Mouse (Mus musculus): ENCODE results near the gene Stxbp1. TPM values are rescaled to one million over a fixed set of nuclear protein-coding genes. Genes with fewer than 3 reads are reported as not detected.

Stxbp1 gene
- total and polyA plus RNA-seq, 3 experiments: 3.3 to 13.7 (median 6.1) TPM

- no peaks in the 10 kb centered on the region for H3K36me3 ChIP-seq (replicated peaks)
- peaks cover 5% of the 10 kb centered on the region; the same call in 1 of the 2 replicates for H3K4me1 ChIP-seq (ENCODE audit: insufficient read depth, low read depth, low read length)
- DNase-seq (ENCODE audit: low spot score) (no peak), ATAC-seq (ENCODE audit: extremely low read depth, insufficient number of reproducible peaks, low FRiP score, poor library complexity, severe bottlenecking) (no peak)
- no peak overlapping the region for H3K4me3 ChIP-seq (ENCODE audit: low read depth, low read length)
- H3K9me3 ChIP-seq (replicated peaks): no peaks in the 10 kb centered on the region
- TF ChIP-seq POLR2AphosphoS5 (IDR thresholded peaks at IDR 0.05; ENCODE audit: insufficient replicate concordance, low read depth, low read length) (no peak), TAL1 (conservative IDR thresholded peaks at IDR 0.05; ENCODE audit: low read depth, low read length) (no peak), GATA1 (IDR thresholded peaks at IDR 0.05; ENCODE audit: borderline replicate concordance, low read length) (no peak), GATA2 (IDR thresholded peaks at IDR 0.05; ENCODE audit: borderline replicate concordance, low read depth, low read length) (no peak), CTCF (IDR thresholded peaks at IDR 0.05; ENCODE audit: low read depth, low read length) (no peak)
- H3K27me3 ChIP-seq (ENCODE audit: insufficient read depth, low read length): peaks cover 64% of the 10 kb centered on the region
Observed at GRCm38 (mm10) chr2:32742173-32742531, 104.9 kb downstream of the Stxbp1 start.

GRCm38 (mm10) chr2:32741273-32742172, 105.5 kb downstream of the Stxbp1 start:
- H3K27me3 ChIP-seq (ENCODE audit: insufficient read depth, low read length): peaks cover 61% of the 10 kb centered on the region
- H3K36me3 ChIP-seq (replicated peaks): no peaks in the 10 kb centered on the region

DNA sequence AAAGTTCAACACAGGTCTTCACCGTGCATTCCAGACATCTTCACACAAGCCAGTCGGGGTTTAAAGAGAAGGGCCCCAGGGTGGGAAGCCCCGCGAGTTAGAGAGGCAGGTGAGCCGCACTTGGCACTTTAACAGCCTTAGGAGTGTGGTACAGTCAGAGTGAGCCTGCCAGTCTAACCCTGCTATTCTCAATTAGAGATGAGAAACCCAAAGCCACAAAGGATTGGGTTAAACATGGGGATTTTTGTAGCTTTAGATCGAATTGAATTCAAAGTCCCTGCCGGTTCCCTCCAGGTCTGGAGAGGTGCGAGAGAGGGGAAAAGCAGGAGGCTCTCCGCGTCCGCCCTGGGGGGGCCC, 106.2 kb downstream of the Stxbp1 start, which contains the start of gene 6330409D20Rik:
TSS of gene 6330409D20Rik (minus strand) at position 101 of the 357 bp plus-strand sequence.
- ATAC-seq (ENCODE audit: extremely low read depth, insufficient number of reproducible peaks, low FRiP score, poor library complexity, severe bottlenecking): no peak
- Histone ChIP-seq H3K4me1 (ENCODE audit: insufficient read depth, low read depth, low read length) (peaks cover 5% of the 10 kb centered on the region; the same call in 1 of the 2 replicates), H3K27me3 (ENCODE audit: insufficient read depth, low read length) (peaks cover 61% of the 10 kb centered on the region), H3K36me3 (replicated peaks) (no peaks in the 10 kb centered on the region), H3K9me3 (replicated peaks) (no peaks in the 10 kb centered on the region), H3K4me3 (ENCODE audit: low read depth, low read length) (no peak within 1 kb of the TSS)
- no peak for TF ChIP-seq TAL1 (conservative IDR thresholded peaks at IDR 0.05; ENCODE audit: low read depth, low read length)
- no peak for TF ChIP-seq POLR2AphosphoS5 (IDR thresholded peaks at IDR 0.05; ENCODE audit: insufficient replicate concordance, low read depth, low read length)
- no peak for TF ChIP-seq GATA1 (IDR thresholded peaks at IDR 0.05; ENCODE audit: borderline replicate concordance, low read length)
- no peak for TF ChIP-seq CTCF (IDR thresholded peaks at IDR 0.05; ENCODE audit: low read depth, low read length)
- no peak for TF ChIP-seq GATA2 (IDR thresholded peaks at IDR 0.05; ENCODE audit: borderline replicate concordance, low read depth, low read length)
- DNase-seq (ENCODE audit: low spot score): no peak

More at GRCm38 (mm10) chr2:32741273-32742172, 105.5 kb downstream of the Stxbp1 start:
- ATAC-seq (ENCODE audit: extremely low read depth, insufficient number of reproducible peaks, low FRiP score, poor library complexity, severe bottlenecking) (no peak), DNase-seq (ENCODE audit: low spot score) (no peak)
- peaks cover 5% of the 10 kb centered on the region; the same call in 1 of the 2 replicates for H3K4me1 ChIP-seq (ENCODE audit: insufficient read depth, low read depth, low read length)
- TF ChIP-seq POLR2AphosphoS5 (IDR thresholded peaks at IDR 0.05; ENCODE audit: insufficient replicate concordance, low read depth, low read length) (no peak), TAL1 (conservative IDR thresholded peaks at IDR 0.05; ENCODE audit: low read depth, low read length) (no peak), CTCF (IDR thresholded peaks at IDR 0.05; ENCODE audit: low read depth, low read length) (no peak), GATA2 (IDR thresholded peaks at IDR 0.05; ENCODE audit: borderline replicate concordance, low read depth, low read length) (no peak), GATA1 (IDR thresholded peaks at IDR 0.05; ENCODE audit: borderline replicate concordance, low read length) (no peak)
- H3K4me3 ChIP-seq (ENCODE audit: low read depth, low read length): no peak overlapping the region
- H3K9me3 ChIP-seq (replicated peaks): no peaks in the 10 kb centered on the region

DNA sequence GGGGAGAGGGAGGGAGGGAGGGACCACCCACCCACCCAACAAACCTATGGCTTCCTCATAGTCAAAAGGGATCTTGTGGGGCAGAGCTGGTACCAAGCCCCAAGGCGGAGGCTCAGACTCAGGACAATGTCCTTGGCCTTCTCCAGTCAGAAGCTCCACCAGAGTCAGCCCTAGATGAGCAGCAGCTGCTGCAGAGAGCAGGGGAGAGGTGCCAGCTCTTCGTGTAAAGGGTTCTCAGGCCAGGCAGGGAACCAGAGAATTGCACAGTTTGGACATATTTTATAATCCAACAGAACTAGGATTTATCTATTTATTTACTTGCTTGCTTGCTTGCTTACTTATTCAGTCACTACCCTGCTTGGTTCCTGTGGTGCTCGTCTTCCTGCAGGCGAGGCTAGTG, 107.7 kb downstream of the Stxbp1 start:
- DNase-seq (ENCODE audit: low spot score) (no peak), ATAC-seq (ENCODE audit: extremely low read depth, insufficient number of reproducible peaks, low FRiP score, poor library complexity, severe bottlenecking) (no peak)
- no peaks in the 10 kb centered on the region for H3K36me3 ChIP-seq (replicated peaks)
- H3K9me3 ChIP-seq (replicated peaks): no peaks in the 10 kb centered on the region
- peaks cover 64% of the 10 kb centered on the region for H3K27me3 ChIP-seq (ENCODE audit: insufficient read depth, low read length)
- H3K4me1 ChIP-seq (ENCODE audit: insufficient read depth, low read depth, low read length): peaks cover 8% of the 10 kb centered on the region; the same call in 1 of the 2 replicates
- no peak overlapping the region for H3K4me3 ChIP-seq (ENCODE audit: low read depth, low read length)
- TF ChIP-seq GATA1 (IDR thresholded peaks at IDR 0.05; ENCODE audit: borderline replicate concordance, low read length): no peak
- no peak for TF ChIP-seq POLR2AphosphoS5 (IDR thresholded peaks at IDR 0.05; ENCODE audit: insufficient replicate concordance, low read depth, low read length)
- TF ChIP-seq TAL1 (conservative IDR thresholded peaks at IDR 0.05; ENCODE audit: low read depth, low read length): no peak
- TF ChIP-seq GATA2 (IDR thresholded peaks at IDR 0.05; ENCODE audit: borderline replicate concordance, low read depth, low read length): no peak
- TF ChIP-seq CTCF (IDR thresholded peaks at IDR 0.05; ENCODE audit: low read depth, low read length): no peak

Other genes starting within 250 kb of the Stxbp1 start
- 18.3 and 20.2 TPM in 2 replicates for gene St6galnac6, start 247.5 kb downstream of the Stxbp1 start, total RNA-seq (2014; fragmentation: Nextera tagmentation)
- gene St6galnac6, start 247.5 kb downstream of the Stxbp1 start, total RNA-seq (2017): 16.8 and 19.8 TPM in 2 replicates
- gene St6galnac6, start 247.5 kb downstream of the Stxbp1 start, polyA plus RNA-seq (2012): 36.6 and 39.2 TPM in 2 replicates
- gene Ak1, start 225.5 kb downstream of the Stxbp1 start, total RNA-seq (2014; fragmentation: Nextera tagmentation): not detected in 2 replicates
- gene Ak1, start 225.5 kb downstream of the Stxbp1 start, total RNA-seq (2017): 0.44 and 0.58 TPM in 2 replicates
- 0.42 and 0.56 TPM in 2 replicates for gene Ak1, start 225.5 kb downstream of the Stxbp1 start, polyA plus RNA-seq (2012)
- 4.4 and 6.4 TPM in 2 replicates for gene Eng, start 200.7 kb downstream of the Stxbp1 start, total RNA-seq (2014; fragmentation: Nextera tagmentation)
- gene Eng, start 200.7 kb downstream of the Stxbp1 start, total RNA-seq (2017): 0.76 and 0.93 TPM in 2 replicates
- 5.3 and 6.3 TPM in 2 replicates for gene Eng, start 200.7 kb downstream of the Stxbp1 start, polyA plus RNA-seq (2012)
- 14.7 and 22.9 TPM in 2 replicates for gene Fpgs, start 143.1 kb downstream of the Stxbp1 start, total RNA-seq (2014; fragmentation: Nextera tagmentation)
- 12.8 and 13.6 TPM in 2 replicates for gene Fpgs, start 143.1 kb downstream of the Stxbp1 start, total RNA-seq (2017)
- gene Fpgs, start 143.1 kb downstream of the Stxbp1 start, polyA plus RNA-seq (2012): 81.4 and 145 TPM in 2 replicates
- 68.7 and 71.2 TPM in 2 replicates for gene Cdk9, start 134.2 kb downstream of the Stxbp1 start, total RNA-seq (2014; fragmentation: Nextera tagmentation)
- gene Cdk9, start 134.2 kb downstream of the Stxbp1 start, total RNA-seq (2017): 31.7 and 32.5 TPM in 2 replicates
- 105 and 129 TPM in 2 replicates for gene Cdk9, start 134.2 kb downstream of the Stxbp1 start, polyA plus RNA-seq (2012)
- gene Sh2d3c, start 126.2 kb downstream of the Stxbp1 start, total RNA-seq (2014; fragmentation: Nextera tagmentation): not detected in 2 replicates
- 0.06 and 0.98 TPM in 2 replicates for gene Sh2d3c, start 126.2 kb downstream of the Stxbp1 start, total RNA-seq (2017)
- 0.35 and 0.39 TPM in 2 replicates for gene Sh2d3c, start 126.2 kb downstream of the Stxbp1 start, polyA plus RNA-seq (2012)
- not detected in 2 replicates for gene 6330409D20Rik, start 106.2 kb downstream of the Stxbp1 start, total RNA-seq (2014; fragmentation: Nextera tagmentation)
- gene 6330409D20Rik, start 106.2 kb downstream of the Stxbp1 start, total RNA-seq (2017): 0.17 TPM in 1 of 2 replicates, not detected in the other
- gene 6330409D20Rik, start 106.2 kb downstream of the Stxbp1 start, polyA plus RNA-seq (2012): not detected in 2 replicates
- gene Tor2a, start 90.0 kb downstream of the Stxbp1 start, total RNA-seq (2014; fragmentation: Nextera tagmentation): 9.0 and 9.7 TPM in 2 replicates
- gene Tor2a, start 90.0 kb downstream of the Stxbp1 start, total RNA-seq (2017): 14.0 and 17.7 TPM in 2 replicates
- 28.2 and 30.1 TPM in 2 replicates for gene Tor2a, start 90.0 kb downstream of the Stxbp1 start, polyA plus RNA-seq (2012)
- 0.53 TPM in 1 of 2 replicates, not detected in the other for gene Ttc16, start 71.6 kb downstream of the Stxbp1 start, total RNA-seq (2014; fragmentation: Nextera tagmentation)
- 0.17 and 0.38 TPM in 2 replicates for gene Ttc16, start 71.6 kb downstream of the Stxbp1 start, total RNA-seq (2017)
- gene Ttc16, start 71.6 kb downstream of the Stxbp1 start, polyA plus RNA-seq (2012): 0.02 and 0.15 TPM in 2 replicates
- gene Ptrh1, start 71.5 kb downstream of the Stxbp1 start, total RNA-seq (2014; fragmentation: Nextera tagmentation): 3.4 and 4.0 TPM in 2 replicates
- gene Ptrh1, start 71.5 kb downstream of the Stxbp1 start, total RNA-seq (2017): 4.8 and 5.0 TPM in 2 replicates
- gene Ptrh1, start 71.5 kb downstream of the Stxbp1 start, polyA plus RNA-seq (2012): 4.3 and 5.3 TPM in 2 replicates
- gene Cfap157, start 62.8 kb downstream of the Stxbp1 start, total RNA-seq (2014; fragmentation: Nextera tagmentation): not detected in 2 replicates
- 0.11 and 1.6 TPM in 2 replicates for gene Cfap157, start 62.8 kb downstream of the Stxbp1 start, total RNA-seq (2017)
- not detected in 2 replicates for gene Cfap157, start 62.8 kb downstream of the Stxbp1 start, polyA plus RNA-seq (2012)
- 0.53 and 1.2 TPM in 2 replicates for gene Fam129b, start 28.9 kb upstream of the Stxbp1 start, total RNA-seq (2014; fragmentation: Nextera tagmentation)
- gene Fam129b, start 28.9 kb upstream of the Stxbp1 start, total RNA-seq (2017): 20.2 and 20.7 TPM in 2 replicates
- gene Fam129b, start 28.9 kb upstream of the Stxbp1 start, polyA plus RNA-seq (2012): 1.5 and 1.9 TPM in 2 replicates
- gene Rpl12, start 114.3 kb upstream of the Stxbp1 start, total RNA-seq (2014; fragmentation: Nextera tagmentation): 4,306 and 4,312 TPM in 2 replicates
- gene Rpl12, start 114.3 kb upstream of the Stxbp1 start, total RNA-seq (2017): 1,968 and 2,280 TPM in 2 replicates
- gene Rpl12, start 114.3 kb upstream of the Stxbp1 start, polyA plus RNA-seq (2012): 2,853 and 2,936 TPM in 2 replicates
- gene Lrsam1, start 114.4 kb upstream of the Stxbp1 start, total RNA-seq (2014; fragmentation: Nextera tagmentation): 10.4 and 12.8 TPM in 2 replicates
- 5.0 and 8.5 TPM in 2 replicates for gene Lrsam1, start 114.4 kb upstream of the Stxbp1 start, total RNA-seq (2017)
- gene Lrsam1, start 114.4 kb upstream of the Stxbp1 start, polyA plus RNA-seq (2012): 9.5 and 10.8 TPM in 2 replicates
- gene Slc2a8, start 134.8 kb upstream of the Stxbp1 start, total RNA-seq (2014; fragmentation: Nextera tagmentation): 8.2 and 10.0 TPM in 2 replicates
- gene Slc2a8, start 134.8 kb upstream of the Stxbp1 start, total RNA-seq (2017): 3.7 and 4.4 TPM in 2 replicates
- gene Slc2a8, start 134.8 kb upstream of the Stxbp1 start, polyA plus RNA-seq (2012): 41.2 and 77.2 TPM in 2 replicates

Measured in G1E (cell line).